Mouse (Mus musculus) right cerebral cortex, postnatal 36 days (tissue): ENCODE measurements around the gene Olfr1314.

Experiments used
- DNase-seq, 2 experiments: peaks; one replicate each; pipeline ENCODE4 v3.0.0; 2022; ENCODE audit warnings: low spot score in 2 of 2, mixed read lengths in 1 of 2

Gene Olfr1314

DNA sequence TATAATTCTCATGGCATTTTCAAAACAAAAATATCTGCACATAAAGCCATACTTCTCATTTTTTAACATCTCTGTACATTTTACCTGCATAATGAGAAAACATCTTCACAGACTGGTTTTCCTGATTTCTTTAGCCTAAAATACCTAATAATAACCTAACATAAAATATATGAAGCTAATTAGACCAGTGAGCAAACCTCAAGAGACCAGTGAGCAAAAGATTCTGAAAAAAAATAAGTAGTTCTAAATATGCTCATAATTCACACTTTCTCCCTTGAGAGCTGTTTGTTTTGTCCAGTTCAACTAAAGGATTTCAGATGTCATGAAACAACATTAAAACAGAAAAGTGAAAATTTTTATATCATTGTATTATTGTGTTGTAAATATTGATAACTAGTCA, at the start of gene Olfr1314:
Olfr1314 (minus strand) TSS at position 101 of the 400 bp plus-strand sequence.
- DNase-seq: no peak

DNA sequence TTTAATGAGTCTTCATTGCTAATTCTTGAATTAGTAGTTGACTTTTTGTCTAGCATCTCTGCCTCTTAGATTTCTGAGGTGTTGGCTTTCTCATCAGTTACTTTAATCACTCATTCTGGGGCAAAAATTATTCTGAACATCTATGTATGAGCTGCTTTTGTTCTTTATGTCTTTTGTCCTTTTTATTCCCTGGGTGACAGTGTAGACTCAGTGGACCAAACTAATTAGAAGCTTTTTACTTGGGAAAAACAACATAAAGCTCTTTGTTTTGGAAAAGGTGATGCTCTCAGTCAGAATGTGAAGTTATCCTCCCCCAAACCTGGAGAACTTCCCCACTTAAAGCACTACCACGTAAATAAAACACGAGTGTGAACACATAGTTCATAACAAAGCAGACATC, 43.4 kb upstream of the Olfr1314 start, which contains the start of gene Olfr1317:
Olfr1317 (plus strand) TSS at position 301 of the 400 bp plus-strand sequence.
- no peak for DNase-seq

DNA sequence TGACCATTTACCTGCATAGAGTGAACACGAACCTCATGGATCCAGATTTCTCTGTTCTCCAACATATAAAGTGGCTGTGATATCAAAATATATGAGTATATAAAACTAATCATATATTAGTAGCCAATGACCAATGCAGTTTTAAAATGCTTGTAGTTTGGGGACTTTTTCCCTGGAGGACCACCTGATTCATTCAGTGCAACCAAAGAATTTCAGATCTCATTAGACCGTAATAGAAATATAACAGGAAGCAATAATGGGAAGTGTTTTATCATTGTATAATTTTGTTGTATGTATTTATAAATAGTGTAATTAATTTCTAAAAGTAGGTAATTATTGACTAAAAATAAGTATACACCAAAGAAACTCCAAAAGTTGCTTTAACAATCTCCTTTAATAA, 38.3 kb upstream of the Olfr1314 start, which contains the start of gene Olfr1316:
Olfr1316 (minus strand) TSS at position 101 of the 400 bp plus-strand sequence.
- DNase-seq: no peak

DNA sequence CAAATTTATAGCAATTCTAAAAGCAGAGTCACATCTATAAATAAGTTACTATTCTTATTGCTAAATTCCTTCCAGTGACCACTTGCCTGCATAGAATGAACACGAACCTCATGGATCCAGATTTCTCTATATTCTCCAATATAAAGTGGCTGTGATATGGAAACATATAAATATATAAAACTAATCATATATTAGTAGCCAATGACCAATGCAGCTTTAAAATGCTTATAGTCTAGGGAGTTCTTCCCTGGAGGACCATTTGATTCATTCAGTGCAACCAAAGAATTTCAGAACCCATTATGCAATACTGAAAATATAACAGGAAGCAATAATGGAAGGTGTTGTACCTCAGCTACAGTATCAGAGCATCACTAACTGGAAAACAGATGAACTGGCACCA, 18.8 kb upstream of the Olfr1314 start, which contains the start of gene Olfr1315-ps1:
Olfr1315-ps1 (minus strand) TSS at position 101 of the 400 bp plus-strand sequence.
- DNase-seq: no peak

DNA sequence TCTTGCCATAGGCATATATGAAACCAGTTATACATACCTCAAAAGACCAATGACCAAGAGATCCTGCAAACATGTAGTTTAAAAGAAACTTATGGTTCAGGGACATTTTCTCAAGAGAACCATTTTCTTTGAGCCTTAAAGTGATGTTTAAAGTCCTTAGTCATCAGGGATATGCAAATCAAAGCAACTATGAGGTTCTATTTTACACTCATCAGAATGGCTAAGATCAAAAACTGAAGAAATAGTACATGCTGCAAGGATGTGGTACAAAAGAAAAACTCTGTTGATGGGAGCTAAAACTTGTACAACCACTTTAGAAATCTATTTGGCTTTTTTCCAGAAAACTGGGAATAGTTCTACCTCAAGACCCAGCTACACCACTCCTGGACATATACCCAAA, 18.8 kb downstream of the Olfr1314 start, which contains the start of gene Olfr1313:
Olfr1313 (minus strand) TSS at position 101 of the 400 bp plus-strand sequence.
- no peak for DNase-seq

DNA sequence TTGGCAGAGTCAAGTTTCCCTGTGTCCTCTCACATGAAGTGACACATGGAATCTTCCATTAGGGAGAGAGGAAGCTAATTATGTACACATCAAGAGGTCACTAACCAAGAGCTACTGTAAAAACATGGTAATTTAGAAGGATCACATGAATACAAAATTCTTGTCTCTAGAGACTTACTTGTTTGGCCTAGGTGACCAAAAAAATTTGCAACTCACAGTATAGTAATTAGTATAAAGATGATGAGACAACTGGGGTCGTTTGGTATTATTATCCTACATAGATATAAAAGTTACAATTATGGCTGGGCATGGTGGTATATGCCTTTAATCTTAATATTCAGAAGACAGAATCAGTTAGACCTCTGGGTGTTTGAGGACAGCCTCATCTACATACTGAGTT, 46.4 kb downstream of the Olfr1314 start, which contains the start of gene Olfr1312:
Olfr1312 (minus strand) TSS at position 101 of the 400 bp plus-strand sequence.
- DNase-seq: no peak
